Mouse (Mus musculus) lung, adult 2 months (tissue): Measurements from ENCODE around the gene Rab25. TPM values are rescaled to one million over a fixed set of nuclear protein-coding genes. Genes with fewer than 3 reads are reported as not detected.

Source experiments
- DNase-seq: peaks from one replicate; pipeline ENCODE4 v3.0.0; 2022
- H3K4me1 ChIP-seq: fragments of 200-500 bp; 2 replicates; pipeline ENCODE4 v1.6.1; 2011; ENCODE audit warnings: low read length; ENCODE audit not compliant: control insufficient read depth, insufficient read depth
- H3K4me3 ChIP-seq: fragments of 200-500 bp; replicated peaks from 2 replicates; pipeline ENCODE3; 2011; ENCODE audit warnings: low read depth, mild to moderate bottlenecking, control low read depth, low read length; ENCODE audit errors: extremely low read depth
- CTCF ChIP-seq: fragments of 200-500 bp; IDR thresholded peaks from 2 replicates; pipeline ENCODE4 v1.5.1; 2011; ENCODE audit warnings: mild to moderate bottlenecking, low read length, control low read depth; ENCODE audit not compliant: insufficient read depth
- POLR2A ChIP-seq: fragments of 200-500 bp; IDR thresholded peaks from 2 replicates; pipeline ENCODE4 v1.6.1; 2011; ENCODE audit warnings: low read depth, mild to moderate bottlenecking, control low read depth, low read length, borderline replicate concordance; ENCODE audit errors: extremely low read depth
- WGBS: fragments of 180-500 bp; shearing (Covaris S2); methylation state at CpG from one replicate; pipeline ENCODE4 v1.1.7; 2018; 5-methylcytosine and 5-hydroxymethylcytosine counted together
- polyA plus RNA-seq: library from polyadenylated mRNA; depleted of rRNA; stranded (reverse); fragments of >200 nt; gene quantifications from 2 replicates; pipeline ENCODE4 v1.2.3, GENCODE M21; 2012; rRNA removed

Gene Rab25
- polyA plus RNA-seq, 1 experiment = 105 TPM

GRCm38 (mm10) chr3:88500087-88500486, 48.0 kb downstream of the Rab25 start:
- H3K4me3 ChIP-seq = no peak overlapping the region
- peaks cover 21% of the 10 kb centered on the region for H3K4me1 ChIP-seq
- WGBS = 65% methylated on average over 7 of the region's 7 CpGs
- TF ChIP-seq CTCF (no peak), POLR2A (no peak)
- no peak for DNase-seq

GRCm38 (mm10) chr3:88499580-88499979, 48.5 kb downstream of the Rab25 start:
- no peak overlapping the region for H3K4me3 ChIP-seq
- DNase-seq = no peak
- WGBS = 75% methylated on average over 4 of the region's 4 CpGs
- H3K4me1 ChIP-seq = peaks cover 26% of the 10 kb centered on the region
- TF ChIP-seq CTCF (no peak), POLR2A (no peak)

- Histone ChIP-seq H3K4me1 (peaks cover 35% of the 10 kb centered on the region), H3K4me3 (no peak overlapping the region)
- DNase-seq = no peak
- 59% methylated on average over 10 of the region's 10 CpGs for WGBS
- no peak for TF ChIP-seq CTCF
- TF ChIP-seq POLR2A = no peak
Observed at GRCm38 (mm10) chr3:88495741-88496415, 52.2 kb downstream of the Rab25 start.

GRCm38 (mm10) chr3:88494836-88495628, 53.1 kb downstream of the Rab25 start:
- TF ChIP-seq POLR2A (no peak), CTCF (no peak)
- WGBS = 21% methylated on average over 9 of the region's 9 CpGs
- Histone ChIP-seq H3K4me3 (no peak overlapping the region), H3K4me1 (peaks cover 34% of the 10 kb centered on the region)
- DNase-seq = peak; percentile 60

- no peak for TF ChIP-seq CTCF
- no peak for TF ChIP-seq POLR2A
- H3K4me1 ChIP-seq = peaks cover 36% of the 10 kb centered on the region
- DNase-seq = no peak
- 37% methylated on average over 11 of the region's 11 CpGs for WGBS
- no peak overlapping the region for H3K4me3 ChIP-seq
Observed at GRCm38 (mm10) chr3:88493706-88494582, 54.2 kb downstream of the Rab25 start.

Other genes with a start within 250 kb of the Rab25 start
- 148 and 183 TPM in 2 replicates for gene Glmp, start 223.3 kb downstream of the Rab25 start, polyA plus RNA-seq
- gene Tmem79, start 212.2 kb downstream of the Rab25 start, polyA plus RNA-seq = 12.4 and 31.8 TPM in 2 replicates
- gene Smg5, start 212.0 kb downstream of the Rab25 start, polyA plus RNA-seq = 48.4 and 63.7 TPM in 2 replicates
- 19.1 and 29.1 TPM in 2 replicates for gene Paqr6, start 183.7 kb downstream of the Rab25 start, polyA plus RNA-seq
- 0.20 and 23.9 TPM in 2 replicates for gene Bglap3, start 175.6 kb downstream of the Rab25 start, polyA plus RNA-seq
- 23.0 TPM in 1 of 2 replicates, not detected in the other for gene Bglap2, start 169.6 kb downstream of the Rab25 start, polyA plus RNA-seq
- gene Bglap, start 163.8 kb downstream of the Rab25 start, polyA plus RNA-seq = not detected in 2 replicates
- gene Pmf1, start 138.0 kb downstream of the Rab25 start, polyA plus RNA-seq = 23.4 and 27.0 TPM in 2 replicates
- gene Slc25a44, start 123.2 kb downstream of the Rab25 start, polyA plus RNA-seq = 18.3 and 25.4 TPM in 2 replicates
- gene Sema4a, start 87.1 kb downstream of the Rab25 start, polyA plus RNA-seq = 52.3 and 58.3 TPM in 2 replicates
- 257 and 302 TPM in 2 replicates for gene Lmna, start 38.3 kb downstream of the Rab25 start, polyA plus RNA-seq
- 0.53 and 0.84 TPM in 2 replicates for gene Mex3a, start 15.9 kb downstream of the Rab25 start, polyA plus RNA-seq
- 116 and 135 TPM in 2 replicates for gene Lamtor2, start 4.8 kb upstream of the Rab25 start, polyA plus RNA-seq
- 47.0 and 52.6 TPM in 2 replicates for gene Ubqln4, start 5.5 kb upstream of the Rab25 start, polyA plus RNA-seq
- gene Ssr2, start 27.6 kb upstream of the Rab25 start, polyA plus RNA-seq = 139 and 188 TPM in 2 replicates
- gene Arhgef2, start 57.7 kb upstream of the Rab25 start, polyA plus RNA-seq = 186 and 233 TPM in 2 replicates
- 0.41 and 0.76 TPM in 2 replicates for gene Rxfp4, start 104.8 kb upstream of the Rab25 start, polyA plus RNA-seq
- 46.7 and 51.4 TPM in 2 replicates for gene Khdc4, start 137.5 kb upstream of the Rab25 start, polyA plus RNA-seq
- 49.0 and 71.7 TPM in 2 replicates for gene Rit1, start 168.5 kb upstream of the Rab25 start, polyA plus RNA-seq
- 5.4 and 8.4 TPM in 2 replicates for gene Syt11, start 226.9 kb upstream of the Rab25 start, polyA plus RNA-seq